Mouse (Mus musculus) kidney, postnatal 14 days (tissue): ENCODE measurements around the gene Kif3c.

ENCODE experiments used
- DNase-seq: peaks from one replicate; pipeline ENCODE4 v3.0.0; 2022; ENCODE audit warnings: mixed read lengths

Gene Kif3c

DNA sequence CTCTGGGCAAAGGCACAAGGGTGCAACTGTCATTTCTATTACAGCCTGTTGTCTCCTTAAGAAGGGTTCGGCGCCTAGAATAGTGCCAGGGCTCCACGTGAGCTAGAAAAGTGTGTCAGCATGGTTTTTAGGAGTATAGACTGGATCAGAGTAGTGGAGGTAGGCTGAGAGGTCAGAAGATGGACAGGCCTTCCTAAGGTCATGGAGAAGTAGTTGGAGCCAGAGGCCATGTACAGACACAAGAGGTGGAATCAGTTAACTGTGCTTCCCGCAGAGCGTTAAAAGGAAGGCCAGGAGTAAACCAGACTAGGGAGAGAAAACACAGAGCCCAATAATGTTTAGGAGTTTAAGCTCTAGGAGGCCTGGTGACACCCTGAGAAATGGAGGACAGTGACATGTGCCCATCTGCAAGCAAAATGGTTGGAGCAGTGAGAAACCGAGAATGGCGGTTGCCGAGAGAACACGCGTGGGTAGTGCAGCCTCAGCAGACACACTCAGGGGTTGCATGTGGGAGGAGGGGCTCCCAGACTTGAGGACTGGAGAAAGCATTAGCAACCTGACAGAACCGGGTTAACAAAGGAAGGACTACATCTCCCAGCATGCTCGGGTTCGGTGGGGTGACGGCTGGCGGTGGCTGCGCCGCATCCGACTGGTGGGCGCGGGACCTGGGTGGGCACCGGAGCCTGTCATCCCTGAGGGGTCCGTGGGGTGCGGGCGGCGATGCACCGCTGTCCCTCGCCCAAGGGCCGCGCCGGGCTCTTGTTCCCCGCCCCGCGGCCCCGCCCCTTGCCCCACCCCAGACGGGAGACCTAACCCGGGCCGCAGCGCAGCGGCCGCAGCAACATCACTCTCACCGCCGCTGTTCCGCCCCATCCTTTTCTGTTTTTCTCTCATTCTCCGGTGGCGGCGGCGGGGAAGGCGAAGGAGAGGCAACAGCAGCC lies at the start of gene Kif3c:
Gene Kif3c, plus strand, starts transcription at position 625 of the 941 bp plus-strand sequence.
- peak; percentile 79 for DNase-seq

DNA sequence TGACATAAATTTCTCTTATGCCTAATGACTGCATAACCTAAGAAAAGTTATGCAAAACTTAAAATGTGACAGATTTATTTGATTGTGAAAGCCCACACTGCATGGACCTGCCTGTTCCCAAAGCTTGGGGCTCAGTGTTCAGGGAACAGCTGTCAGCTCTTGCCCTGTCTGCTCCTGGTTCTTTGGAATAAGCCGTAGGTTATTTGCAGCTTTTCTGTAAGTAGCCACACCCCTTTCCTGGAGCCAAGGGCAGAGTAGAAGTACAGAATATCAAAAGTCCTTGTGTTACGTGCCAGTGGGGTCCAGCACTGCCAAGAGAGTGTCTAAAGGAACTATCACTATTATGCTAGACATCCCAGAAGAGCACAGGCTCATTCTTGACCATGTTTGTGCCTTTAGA lies 48.8 kb upstream of the Kif3c start:
- DNase-seq = peak; percentile 12

DNA sequence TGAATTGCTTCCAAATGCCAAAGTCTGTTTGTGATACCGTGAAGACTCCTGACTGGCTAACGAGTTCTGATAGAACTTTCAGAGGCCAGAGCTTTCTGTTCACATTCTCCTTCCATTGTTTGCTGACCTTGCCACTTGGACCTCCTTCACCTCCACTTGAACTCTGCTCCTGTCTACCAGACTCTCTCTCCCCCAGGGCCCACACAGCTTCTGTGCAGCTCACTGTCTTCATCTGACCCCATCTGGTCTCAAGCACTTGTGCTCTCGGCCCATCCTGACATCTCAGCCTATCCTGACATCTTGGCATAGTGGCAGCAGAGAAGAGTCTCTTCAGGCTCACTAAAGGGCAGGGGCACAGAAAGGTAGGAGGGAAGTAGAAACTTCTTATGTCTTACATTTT lies 48.0 kb upstream of the Kif3c start:
- no peak for DNase-seq

DNA sequence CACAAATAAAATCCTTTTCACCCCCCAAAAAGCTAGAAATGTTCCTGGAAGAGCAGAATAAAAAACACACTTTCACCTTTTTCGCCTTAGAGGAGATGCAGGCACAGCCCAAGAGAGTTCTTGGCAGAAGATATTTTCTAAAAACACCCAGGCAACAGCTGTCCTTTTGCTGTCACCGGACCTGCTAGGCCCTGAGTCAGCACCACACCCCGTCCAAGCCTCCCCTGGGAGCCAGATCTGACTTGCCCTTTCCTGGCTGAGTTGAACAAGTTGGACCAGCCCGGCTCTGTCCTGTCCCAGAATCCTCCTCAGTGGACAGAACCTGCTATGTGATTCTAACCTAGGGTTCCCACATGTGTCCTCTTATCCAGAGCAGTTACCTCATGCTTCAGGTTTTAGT lies 45.6 kb upstream of the Kif3c start:
- peak; percentile 15 for DNase-seq

DNA sequence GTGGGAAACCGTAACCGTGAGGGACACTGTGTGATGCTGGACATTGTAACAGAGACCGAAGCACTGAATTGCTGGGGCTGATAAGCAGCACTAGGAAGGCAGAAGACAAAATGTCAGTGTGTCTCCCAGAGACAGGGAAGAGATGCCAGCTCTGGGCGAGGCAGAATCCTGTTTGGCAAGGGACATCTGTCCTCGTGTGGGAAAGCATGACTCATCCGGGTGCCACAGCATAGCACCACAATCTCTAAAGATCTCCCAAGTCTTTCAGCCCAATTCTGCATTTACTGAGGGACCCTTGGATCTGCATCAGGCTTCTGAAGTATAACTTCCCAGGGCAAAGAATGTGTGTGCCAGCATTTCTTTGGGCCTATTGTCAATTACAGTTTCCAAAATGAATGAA lies 41.7 kb upstream of the Kif3c start:
- no peak for DNase-seq

DNA sequence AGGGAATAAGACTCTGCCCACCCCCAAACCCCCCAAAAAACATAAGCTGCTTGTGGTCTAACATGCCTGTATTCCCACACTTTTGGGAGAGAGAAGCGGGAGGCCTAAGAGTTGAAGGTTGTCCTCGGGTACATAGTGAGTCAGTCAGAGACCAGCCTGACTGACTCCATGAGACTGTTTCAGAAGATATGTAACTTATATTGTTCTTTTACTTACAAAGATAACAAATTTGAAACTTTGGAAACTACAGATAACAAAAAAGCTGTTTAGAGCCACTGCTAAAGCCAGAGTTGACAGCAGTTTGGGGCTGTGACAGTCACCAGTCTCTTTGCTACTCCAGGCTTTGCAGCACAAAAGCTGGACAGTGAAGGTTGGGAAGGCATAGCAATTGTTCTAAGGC lies 39.7 kb upstream of the Kif3c start:
- no peak for DNase-seq

DNA sequence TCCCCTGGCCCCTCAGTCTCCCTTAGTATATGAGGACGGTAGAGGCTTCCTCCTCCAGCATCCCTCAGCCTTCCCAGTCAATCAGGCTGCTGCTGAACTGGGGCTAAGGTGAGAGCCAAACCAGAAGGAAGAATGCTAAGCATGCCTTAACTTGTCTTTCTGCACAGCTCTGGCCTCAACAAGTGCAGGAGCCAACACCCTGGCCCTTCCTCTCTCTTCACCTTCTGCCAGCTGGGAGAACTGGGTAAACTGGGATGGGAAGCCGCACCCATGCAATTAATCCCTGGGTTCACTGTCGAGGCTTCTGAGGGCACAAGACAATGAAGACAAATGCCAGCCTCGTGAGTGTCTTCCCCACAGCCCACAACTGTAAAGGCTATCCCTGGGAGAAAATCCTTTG lies 35.3 kb upstream of the Kif3c start:
- DNase-seq = no peak

DNA sequence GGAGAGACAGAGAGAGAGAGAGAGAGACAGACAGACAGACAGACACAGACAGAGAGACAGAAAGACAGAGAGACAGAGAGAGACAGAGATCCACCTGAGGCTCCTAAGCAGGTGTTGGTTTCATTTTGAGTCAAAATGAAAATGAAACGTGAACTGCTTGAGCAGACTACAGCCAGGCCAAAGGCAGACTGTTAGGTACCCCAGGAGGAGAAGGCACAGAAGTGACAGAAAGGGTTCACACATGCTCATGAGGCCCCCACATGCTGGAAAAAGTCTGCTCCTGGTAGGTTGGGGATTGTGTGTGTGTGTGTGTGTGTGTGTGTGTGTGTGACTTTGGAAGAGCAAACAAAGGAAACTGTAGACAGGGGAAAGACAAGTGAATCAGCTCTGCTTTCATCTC lies 26.0 kb upstream of the Kif3c start:
- no peak for DNase-seq

DNA sequence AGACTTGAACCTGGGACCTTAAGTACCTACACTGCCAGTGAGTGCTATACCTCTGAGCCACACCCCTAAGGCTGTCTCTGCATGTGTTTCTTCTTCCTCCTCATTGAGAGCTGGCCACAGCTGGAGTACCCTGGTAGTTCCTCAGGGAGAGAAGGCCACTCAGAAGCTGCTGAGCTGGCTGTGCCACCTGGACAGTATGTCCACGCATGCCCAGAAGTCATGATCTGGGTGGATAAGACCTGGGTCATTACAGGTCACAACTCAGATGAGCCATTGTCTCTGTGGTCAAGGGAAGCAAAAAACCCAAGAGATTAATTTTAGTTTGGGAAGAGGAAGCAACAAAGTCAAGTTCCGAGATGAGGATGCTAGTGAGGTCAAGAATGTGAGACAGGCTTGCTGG lies 20.8 kb upstream of the Kif3c start:
- no peak for DNase-seq

DNA sequence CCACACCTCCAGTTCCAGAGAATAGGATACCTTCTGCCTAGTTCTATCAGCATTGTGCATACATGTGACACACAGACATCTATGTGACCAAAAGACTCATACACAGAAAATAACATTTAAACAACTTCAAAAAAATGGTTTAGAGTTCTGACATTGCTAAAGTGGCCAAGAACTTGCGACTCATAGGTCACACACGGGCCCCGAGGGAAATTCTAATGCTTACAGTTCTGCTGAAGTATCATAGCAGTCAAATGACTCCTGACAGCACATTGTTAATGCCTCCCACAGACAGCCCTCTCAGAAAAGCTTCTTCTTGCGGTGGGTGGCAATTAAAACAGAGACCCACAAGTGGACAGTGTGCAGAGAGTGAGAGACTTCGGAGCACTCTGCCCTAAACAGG lies 19.9 kb upstream of the Kif3c start:
- no peak for DNase-seq

DNA sequence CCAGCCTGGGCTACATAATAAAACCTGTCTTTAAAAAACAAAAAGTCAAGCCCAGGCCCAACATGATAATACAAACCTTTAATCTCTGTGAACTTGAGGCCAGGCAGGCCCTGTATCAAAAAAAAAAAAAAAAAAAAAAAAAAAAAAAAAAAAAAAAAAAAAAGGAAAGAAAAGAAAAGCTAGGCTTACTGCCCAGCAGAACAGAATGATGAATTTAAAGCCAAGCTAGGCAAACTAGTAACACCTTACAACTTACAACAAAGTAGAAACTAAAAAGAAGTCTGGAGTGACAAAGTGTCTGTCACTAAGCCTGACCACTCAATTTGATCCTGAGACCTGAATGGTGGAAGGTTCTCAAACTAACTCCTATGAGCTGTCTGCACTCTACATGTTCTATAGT lies 17.2 kb upstream of the Kif3c start:
- no peak for DNase-seq

DNA sequence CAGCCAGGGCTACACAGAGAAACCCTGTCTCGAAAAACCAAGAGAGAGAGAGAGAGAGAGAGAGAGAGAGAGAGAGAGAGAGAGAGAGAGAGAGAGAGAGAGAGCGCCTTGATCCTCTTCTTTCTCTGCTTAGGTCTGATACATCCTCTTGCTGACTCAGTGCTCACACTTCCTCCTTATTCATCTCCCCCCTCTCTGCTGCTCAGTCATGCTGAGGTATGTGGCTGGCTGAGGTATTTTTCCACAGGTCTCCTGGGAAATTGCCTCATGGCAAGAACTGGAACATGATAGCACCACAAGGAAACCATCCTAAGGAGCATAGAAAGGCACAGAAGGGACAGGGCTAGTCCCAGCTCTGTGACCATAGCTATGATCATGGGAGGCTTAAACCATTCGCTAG lies 15.5 kb upstream of the Kif3c start:
- no peak for DNase-seq

DNA sequence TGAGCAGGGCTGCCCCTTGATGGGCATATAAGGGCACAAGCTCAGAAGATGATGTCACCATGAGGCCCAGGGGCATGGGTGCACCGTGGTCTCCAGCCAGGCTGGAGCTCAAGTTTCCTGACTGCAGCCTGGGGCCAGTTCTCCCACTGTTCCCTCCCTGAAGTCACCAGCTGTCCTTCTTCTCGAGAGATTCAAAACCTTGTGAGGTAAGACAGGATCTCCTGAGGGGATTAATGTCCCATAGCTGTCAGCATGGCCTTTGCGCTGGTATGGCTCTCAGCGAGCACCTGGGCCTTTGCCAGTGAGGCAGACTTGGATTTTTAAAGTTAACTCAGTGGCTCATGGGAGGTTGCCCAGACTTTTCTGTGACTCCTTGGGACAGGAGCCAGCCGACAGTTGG lies 14.8 kb upstream of the Kif3c start:
- DNase-seq = peak; percentile 24

DNA sequence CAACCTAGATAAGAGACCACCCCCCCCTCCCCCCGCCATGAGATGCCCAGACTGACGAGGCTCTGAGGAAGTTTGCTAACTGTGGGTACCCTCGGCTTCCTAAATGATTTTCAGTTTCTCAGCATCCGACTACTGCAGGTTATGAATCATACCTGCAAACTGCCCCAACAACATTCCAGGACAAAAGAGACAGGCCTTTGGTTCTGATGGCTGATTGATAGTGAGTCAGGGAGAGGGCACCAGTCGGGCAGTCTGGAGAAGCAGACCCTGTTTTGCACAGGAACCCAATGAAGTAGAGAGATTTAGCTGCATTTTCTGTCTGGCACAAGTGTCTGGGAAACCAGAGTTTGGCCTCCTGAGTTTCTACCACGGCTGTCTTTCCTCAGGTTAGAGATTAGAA lies 12.7 kb upstream of the Kif3c start:
- DNase-seq = no peak

DNA sequence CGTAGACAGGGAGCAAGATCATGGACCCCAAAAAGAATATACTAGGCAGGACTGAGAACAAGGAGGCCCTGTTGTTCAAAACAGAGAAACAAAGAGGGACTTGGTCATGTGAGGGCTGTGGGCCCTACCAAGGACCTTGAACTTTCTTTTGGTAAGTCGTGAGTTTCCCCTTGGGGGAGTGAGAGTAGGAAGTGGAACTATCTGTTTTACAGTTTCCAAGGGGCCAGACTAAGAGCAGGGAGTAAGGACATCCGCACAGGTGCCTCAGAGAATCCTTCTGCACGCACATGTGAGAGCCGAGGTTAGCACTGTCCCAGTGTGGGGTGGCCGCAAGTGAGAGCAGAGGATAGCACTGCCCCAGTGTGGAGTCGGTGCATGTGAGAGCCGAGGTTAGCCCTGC lies 9.9 kb upstream of the Kif3c start:
- no peak for DNase-seq

DNA sequence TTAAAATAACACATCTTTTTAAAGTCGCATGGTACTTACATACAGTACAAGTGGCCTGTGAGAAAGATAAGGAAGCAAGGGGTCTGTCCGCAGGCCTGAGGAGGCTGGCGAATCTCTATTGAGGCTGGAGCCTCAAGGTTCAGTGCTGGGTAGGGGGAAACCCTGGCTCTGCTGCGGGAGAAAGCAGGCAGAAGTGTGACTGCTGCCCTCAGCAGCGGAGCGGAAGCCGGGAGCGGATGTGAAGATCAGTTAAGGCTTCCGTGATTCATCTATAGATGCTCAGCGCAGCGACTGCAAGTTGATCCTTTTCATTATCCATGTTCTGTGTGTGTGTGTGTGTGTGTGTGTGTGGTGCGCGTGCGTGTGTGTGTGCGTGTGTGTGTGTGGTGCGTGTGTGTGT lies 8.1 kb upstream of the Kif3c start:
- DNase-seq = no peak

DNA sequence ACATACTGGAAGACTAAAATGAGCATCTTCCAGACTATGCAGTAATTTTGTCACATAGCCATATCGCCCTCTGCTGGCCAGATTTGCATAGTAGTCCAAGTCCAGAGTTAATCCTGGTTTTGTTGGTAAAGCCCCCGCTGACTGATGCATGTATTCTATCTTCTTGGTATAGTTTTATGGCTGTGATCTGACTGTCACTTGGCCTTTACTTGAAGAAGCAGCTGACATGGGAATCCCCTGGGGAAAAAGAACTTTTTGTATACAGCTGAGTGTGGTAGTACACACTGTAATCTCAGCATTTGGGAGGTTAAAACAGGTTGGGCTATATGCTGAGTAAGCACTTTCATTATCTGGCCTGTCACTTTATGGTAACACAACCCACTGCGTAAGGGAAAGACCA lies 5.6 kb upstream of the Kif3c start:
- peak; percentile 84 for DNase-seq

DNA sequence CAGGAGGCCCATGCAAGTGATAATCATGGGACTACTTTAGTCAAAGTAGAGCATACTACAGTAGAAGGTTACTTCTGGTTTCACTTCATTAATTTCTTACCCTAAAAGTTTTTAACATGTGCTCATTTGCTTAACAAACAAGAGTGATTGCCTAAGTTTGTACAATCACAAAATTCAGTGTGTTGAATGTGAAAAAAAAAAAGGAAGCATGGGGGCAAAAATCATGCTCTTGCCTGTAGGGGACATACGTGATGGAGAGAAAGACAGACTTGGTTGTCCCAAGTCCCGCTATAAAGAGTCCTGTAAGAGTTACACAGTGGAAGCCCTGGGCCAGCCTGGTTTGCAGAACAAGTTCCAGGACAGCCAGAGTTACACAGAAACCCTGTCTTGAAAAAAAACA lies 4.9 kb upstream of the Kif3c start:
- no peak for DNase-seq

DNA sequence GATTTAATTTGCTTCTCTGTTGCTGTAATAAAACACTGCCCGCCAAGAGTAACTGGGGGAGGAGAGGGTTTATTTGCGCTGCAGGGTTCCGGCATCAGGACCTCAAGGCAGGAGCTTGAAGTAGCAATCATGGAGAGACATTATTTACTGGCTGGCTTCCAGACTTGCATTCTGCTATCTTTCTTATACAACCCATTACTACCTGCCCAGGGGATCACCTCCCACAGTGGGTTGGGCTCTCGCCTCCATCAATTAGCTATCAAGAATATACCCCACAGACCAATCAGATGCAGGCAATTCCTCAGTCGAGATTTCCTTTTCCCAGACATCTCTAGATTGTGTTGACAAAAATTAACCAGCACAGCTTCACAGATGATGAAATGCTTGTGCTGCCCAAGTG lies 856 bp upstream of the Kif3c start:
- no peak for DNase-seq

DNA sequence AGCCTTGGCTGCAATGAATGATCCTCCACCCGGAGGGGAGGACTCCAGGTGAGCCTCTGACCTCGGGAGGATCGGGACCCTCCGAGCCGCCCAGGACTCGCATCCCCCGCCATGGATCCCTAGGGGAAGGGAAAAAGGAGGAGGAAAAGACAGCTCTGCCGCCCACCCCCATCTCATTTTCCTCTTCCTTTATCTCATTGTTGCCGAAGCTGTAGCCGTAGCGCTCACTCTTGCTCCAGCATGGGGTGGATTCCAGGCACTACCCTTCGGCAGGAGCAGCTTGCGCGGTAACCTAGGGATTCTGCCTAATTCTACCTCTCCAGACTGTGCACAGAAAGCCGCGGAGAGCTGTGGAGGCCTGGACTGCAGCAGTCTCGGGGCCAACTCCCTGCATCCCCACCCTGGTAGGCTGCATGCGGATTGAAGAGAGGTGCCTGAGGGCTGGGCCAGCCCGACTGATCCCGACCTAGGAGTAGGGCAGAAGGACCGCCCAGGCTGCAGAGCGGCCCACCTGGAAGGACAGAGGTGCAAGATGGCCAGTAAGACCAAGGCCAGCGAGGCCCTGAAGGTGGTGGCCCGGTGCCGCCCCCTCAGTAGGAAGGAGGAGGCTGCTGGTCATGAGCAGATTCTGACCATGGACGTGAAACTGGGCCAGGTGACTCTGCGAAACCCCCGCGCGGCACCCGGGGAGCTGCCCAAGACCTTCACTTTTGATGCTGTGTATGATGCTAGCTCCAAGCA lies 687 bp downstream of the Kif3c start:
- DNase-seq = peak; percentile 18

DNA sequence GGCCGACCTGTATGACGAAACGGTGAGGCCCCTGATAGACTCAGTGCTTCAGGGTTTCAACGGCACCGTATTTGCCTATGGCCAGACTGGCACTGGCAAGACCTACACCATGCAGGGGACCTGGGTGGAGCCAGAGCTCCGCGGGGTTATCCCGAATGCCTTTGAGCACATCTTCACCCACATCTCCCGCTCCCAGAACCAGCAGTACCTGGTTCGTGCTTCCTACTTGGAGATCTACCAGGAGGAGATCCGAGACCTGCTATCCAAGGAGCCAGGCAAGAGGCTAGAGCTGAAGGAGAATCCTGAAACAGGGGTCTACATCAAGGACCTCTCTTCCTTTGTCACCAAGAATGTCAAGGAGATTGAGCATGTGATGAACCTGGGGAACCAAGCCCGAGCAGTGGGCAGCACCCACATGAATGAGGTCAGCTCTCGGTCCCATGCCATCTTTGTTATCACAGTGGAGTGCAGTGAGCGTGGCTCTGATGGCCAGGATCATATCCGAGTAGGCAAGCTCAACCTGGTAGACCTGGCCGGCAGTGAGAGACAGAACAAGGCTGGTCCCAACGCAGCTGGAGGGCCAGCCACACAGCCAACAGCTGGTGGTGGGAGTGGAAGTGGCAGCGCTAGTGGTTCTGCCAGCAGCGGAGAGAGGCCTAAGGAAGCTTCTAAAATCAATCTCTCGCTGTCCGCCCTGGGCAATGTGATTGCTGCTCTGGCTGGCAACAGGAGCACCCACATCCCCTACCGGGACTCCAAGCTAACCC lies 1.4 kb downstream of the Kif3c start:
- DNase-seq = no peak

DNA sequence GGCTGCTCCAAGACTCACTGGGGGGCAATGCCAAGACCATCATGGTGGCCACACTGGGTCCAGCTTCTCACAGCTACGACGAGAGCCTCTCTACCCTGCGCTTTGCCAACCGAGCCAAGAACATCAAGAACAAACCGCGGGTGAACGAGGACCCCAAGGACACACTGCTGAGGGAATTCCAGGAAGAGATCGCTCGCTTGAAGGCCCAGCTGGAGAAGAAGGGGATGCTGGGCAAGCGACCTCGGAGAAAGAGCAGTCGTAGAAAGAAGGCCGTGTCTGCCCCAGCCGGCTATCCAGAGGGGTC lies 2.0 kb downstream of the Kif3c start:
- DNase-seq = no peak

DNA sequence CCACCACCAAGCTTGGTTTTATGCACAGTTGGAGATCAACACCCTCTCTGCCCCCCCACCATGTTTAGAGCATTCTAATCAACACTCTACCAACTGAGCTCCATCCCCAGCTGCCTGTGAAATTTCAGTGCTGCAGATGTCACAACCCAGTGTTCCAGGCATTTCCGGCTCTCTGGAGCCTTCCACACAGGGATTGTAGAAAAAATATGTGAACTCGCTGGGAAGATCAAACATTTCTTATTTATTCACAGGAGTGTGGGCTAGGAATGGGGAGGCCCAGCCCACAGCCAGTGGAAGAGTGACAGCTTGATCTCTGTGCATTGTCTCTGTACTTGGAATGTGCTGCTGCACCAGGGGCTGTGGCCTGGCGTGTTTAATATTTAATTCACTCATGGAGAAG lies 3.8 kb downstream of the Kif3c start:
- DNase-seq = peak; percentile 43
